Mouse (Mus musculus): ENCODE data around the gene Polr1a. TPM values are rescaled to one million over a fixed set of nuclear protein-coding genes. Genes with fewer than 3 reads are reported as not detected.

The Polr1a gene
- polyA plus RNA-seq, 1 experiment from 2014 or later, result 39.6 TPM

GRCm38 (mm10) chr6:71991190-71991932, 82.5 kb downstream of the Polr1a start:
- peak; percentile 60 for ATAC-seq
- peak; percentile 91 for DNase-seq (ENCODE audit: low read depth, low spot score)
- ChIA-PET CTCF (interaction anchor here (1.3 to 3.5 kb wide), 5 partner anchors 17 to 108 kb away, joined by 3 to 11 read pairs (median 3); no protein-coding TSS in a partner anchor), POLR2A (interaction anchor here (0.6 to 1.0 kb wide), 2 partner anchors 108 to 161 kb away, joined by 3 read pairs; no protein-coding TSS in a partner anchor)
- in situ Hi-C loops (cut with MboI; ENCODE audit: low pct_unique_long_range_greater_than_20kb), result loop anchor here (5.0 to 25.0 kb wide), 2 partner anchors 106 to 571 kb away; partner anchors contain the start of gene St3gal5
- H3K27me3 ChIP-seq, result no peaks in the 10 kb centered on the region
- TF ChIP-seq CTCF (IDR thresholded peaks at IDR 0.05), result no peak

GRCm38 (mm10) chr6:71991933-71992325, 83.1 kb downstream of the Polr1a start:
- DNase-seq (ENCODE audit: low read depth, low spot score) (peak; percentile 71), ATAC-seq (no peak)
- no peak for TF ChIP-seq CTCF (IDR thresholded peaks at IDR 0.05)
- POLR2A ChIA-PET, result interaction anchor here (0.6 to 1.0 kb wide), 2 partner anchors 108 to 161 kb away, joined by 3 read pairs; no protein-coding TSS in a partner anchor
- H3K27me3 ChIP-seq, result no peaks in the 10 kb centered on the region
- in situ Hi-C loops (cut with MboI; ENCODE audit: low pct_unique_long_range_greater_than_20kb), result loop anchor here (5.0 to 25.0 kb wide), 2 partner anchors 105 to 570 kb away; partner anchors contain the start of gene St3gal5
- CTCF ChIA-PET, result interaction anchor here (1.3 to 3.5 kb wide), 4 partner anchors 17 to 107 kb away, joined by 3 to 11 read pairs (median 3); no protein-coding TSS in a partner anchor

DNA sequence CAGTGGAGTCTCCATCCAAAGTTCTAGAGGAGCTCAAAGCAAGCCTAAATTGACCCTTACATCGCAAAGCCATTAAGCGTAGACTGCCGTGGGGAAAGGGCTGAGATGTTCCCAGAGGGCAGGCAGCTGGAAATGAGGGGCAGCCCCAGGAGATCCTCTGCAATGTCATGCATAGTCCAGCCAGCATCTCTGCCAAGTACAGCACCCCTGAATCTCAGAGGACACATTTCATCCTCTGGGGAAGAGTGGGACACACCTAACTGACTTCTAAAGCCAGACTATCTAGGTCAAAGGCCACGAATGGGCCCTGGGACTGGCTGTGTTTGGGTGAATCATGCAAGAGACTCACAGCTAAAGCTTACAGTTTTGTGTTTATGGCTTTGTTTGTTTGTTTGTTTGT, 85.2 kb downstream of the Polr1a start:
- ChIA-PET POLR2A (no interaction called here), CTCF (no interaction called here)
- in situ Hi-C loops (cut with MboI; ENCODE audit: low pct_unique_long_range_greater_than_20kb), result loop anchor here (5.0 to 25.0 kb wide), 2 partner anchors 103 to 568 kb away; partner anchors contain the start of gene St3gal5
- no peak for ATAC-seq
- no peak for TF ChIP-seq CTCF (IDR thresholded peaks at IDR 0.05)
- DNase-seq (ENCODE audit: low read depth, low spot score), result no peak
- H3K27me3 ChIP-seq, result no peaks in the 10 kb centered on the region

DNA sequence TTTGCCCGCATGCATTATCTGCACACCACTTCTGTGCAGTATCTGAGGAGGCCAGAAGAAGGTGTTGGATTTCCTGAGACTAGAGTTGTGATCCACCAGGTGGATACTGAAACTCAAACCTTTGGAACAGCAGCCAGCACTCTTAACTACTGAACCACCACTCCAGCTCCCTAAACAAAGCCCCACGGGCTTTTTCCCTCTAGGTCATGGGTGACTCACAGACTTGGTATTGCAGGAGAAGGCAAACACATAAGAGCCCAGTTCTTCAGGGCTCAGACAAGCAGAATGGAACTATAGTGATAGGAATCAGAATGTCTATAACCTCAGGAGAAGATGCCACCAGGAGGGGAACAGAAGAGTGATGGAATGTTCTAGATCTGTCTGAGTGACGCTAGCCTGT, 86.2 kb downstream of the Polr1a start:
- TF ChIP-seq CTCF (IDR thresholded peaks at IDR 0.05), result no peak
- ATAC-seq (peak; percentile 32), DNase-seq (ENCODE audit: low read depth, low spot score) (no peak)
- CTCF ChIA-PET, result no interaction called here
- H3K27me3 ChIP-seq, result no peaks in the 10 kb centered on the region
- POLR2A ChIA-PET, result no interaction called here
- in situ Hi-C loops (cut with MboI; ENCODE audit: low pct_unique_long_range_greater_than_20kb), result loop anchor here (25.0 kb wide), 1 partner anchor 567 kb away; no protein-coding TSS in a partner anchor

DNA sequence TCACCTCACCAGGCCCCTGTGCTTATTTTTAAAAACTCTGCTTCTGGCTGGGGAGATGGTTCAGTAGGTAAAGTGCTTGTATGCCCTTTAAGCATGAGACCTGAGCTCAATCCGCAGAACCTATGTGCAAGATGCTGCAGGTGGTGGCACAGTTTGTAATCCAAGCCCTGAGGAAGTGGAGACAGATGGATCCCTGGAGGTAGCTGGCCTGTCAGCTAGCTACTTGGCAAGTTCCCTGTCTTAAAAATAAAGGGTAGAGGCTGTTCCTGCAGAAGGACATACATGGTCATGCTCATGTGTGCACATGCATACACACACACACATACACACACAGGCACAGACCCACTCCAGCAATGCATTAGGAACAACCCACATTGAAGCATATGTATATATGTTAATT, 88.4 kb downstream of the Polr1a start:
- no peak for DNase-seq (ENCODE audit: low read depth, low spot score)
- TF ChIP-seq CTCF (IDR thresholded peaks at IDR 0.05), result no peak
- no peaks in the 10 kb centered on the region for H3K27me3 ChIP-seq
- CTCF ChIA-PET, result no interaction called here
- no peak for ATAC-seq
- in situ Hi-C loops (cut with MboI; ENCODE audit: low pct_unique_long_range_greater_than_20kb), result loop anchor here (25.0 kb wide), 1 partner anchor 565 kb away; no protein-coding TSS in a partner anchor
- POLR2A ChIA-PET, result no interaction called here

DNA sequence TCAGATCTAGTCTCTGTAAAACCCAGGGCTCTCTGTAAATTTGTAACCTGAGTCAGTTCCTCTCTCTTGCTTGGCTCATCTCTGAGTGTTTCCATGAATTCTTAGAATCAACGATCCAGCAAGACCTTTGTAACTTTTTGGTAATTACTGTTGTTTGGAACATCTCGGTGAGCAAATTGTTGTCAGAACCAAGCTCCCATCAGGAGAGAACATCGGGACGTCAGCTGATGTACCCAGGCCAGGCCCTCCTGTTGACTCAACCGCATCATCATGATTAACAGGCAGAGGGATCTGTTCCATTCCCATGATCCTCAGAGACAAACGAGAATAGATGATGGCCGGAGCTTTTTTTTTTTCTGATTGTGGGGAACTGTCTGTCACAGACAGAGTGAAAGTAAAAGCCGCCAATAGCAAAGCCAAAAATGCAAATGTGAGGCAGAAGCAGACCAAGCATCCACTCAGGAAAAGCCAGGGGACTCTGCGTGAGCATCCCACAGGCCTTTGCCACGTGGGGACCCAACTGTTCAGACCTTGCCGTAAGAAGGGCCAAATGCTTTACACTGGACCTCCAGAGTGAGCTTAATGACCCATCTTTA, 91.2 kb downstream of the Polr1a start:
- H3K27me3 ChIP-seq, result no peaks in the 10 kb centered on the region
- DNase-seq (ENCODE audit: low read depth, low spot score) (peak; percentile 70), ATAC-seq (peak; percentile 76)
- TF ChIP-seq CTCF (IDR thresholded peaks at IDR 0.05), result no peak
- ChIA-PET CTCF (interaction anchor here (0.6 to 1.7 kb wide), 4 partner anchors 18 to 160 kb away, joined by 3 to 6 read pairs (median 4); no protein-coding TSS in a partner anchor), POLR2A (interaction anchor here (0.8 kb wide), 1 partner anchor 57 kb away, joined by 4 read pairs; no protein-coding TSS in a partner anchor)
- in situ Hi-C loops (cut with MboI; ENCODE audit: low pct_unique_long_range_greater_than_20kb), result loop anchor here (5.0 to 25.0 kb wide), 2 partner anchors 57 to 562 kb away; no protein-coding TSS in a partner anchor

DNA sequence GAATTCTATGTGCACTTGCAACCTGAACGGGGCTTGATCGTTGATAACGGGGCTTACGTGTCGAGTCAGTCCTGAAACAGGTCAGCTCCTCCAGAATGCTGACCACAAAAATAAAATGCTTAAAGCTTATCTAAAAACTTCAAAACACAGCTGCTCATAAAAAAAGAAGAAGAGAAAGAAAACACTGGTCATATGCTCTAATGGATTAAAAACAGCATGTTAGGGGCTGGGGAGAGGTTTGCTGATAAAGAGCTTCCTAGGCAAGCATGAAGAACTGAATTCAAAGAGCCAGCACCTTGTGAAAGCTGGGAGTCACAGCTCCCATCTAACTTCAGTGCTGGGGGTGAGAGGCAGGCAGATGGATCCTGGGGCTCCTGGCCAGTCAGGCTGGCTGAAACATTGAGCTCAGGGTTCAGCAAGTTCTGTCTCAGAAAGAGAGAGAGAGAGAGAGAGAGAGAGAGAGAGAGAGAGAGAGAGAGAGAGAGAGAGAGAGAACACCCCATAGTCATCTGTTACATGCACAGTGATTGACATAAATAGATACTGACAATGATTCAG, 92.4 kb downstream of the Polr1a start:
- no peak for TF ChIP-seq CTCF (IDR thresholded peaks at IDR 0.05)
- ATAC-seq (no peak), DNase-seq (ENCODE audit: low read depth, low spot score) (no peak)
- H3K27me3 ChIP-seq, result no peaks in the 10 kb centered on the region
- ChIA-PET POLR2A (no interaction called here), CTCF (no interaction called here)
- in situ Hi-C loops (cut with MboI; ENCODE audit: low pct_unique_long_range_greater_than_20kb), result loop anchor here (5.0 kb wide), 1 partner anchor 56 kb away; no protein-coding TSS in a partner anchor

- H3K27me3 ChIP-seq, result no peaks in the 10 kb centered on the region
- CTCF ChIA-PET, result interaction anchor here (1.6 kb wide), 1 partner anchor 16 kb away, joined by 3 read pairs; no protein-coding TSS in a partner anchor
- DNase-seq (ENCODE audit: low read depth, low spot score) (no peak), ATAC-seq (no peak)
- POLR2A ChIA-PET, result no interaction called here
- no peak for TF ChIP-seq CTCF (IDR thresholded peaks at IDR 0.05)
- in situ Hi-C loops (cut with MboI; ENCODE audit: low pct_unique_long_range_greater_than_20kb), result no loop called here
These were observed 98.8 kb downstream of the Polr1a start for GRCm38 (mm10) chr6:72007411-72008212.

DNA sequence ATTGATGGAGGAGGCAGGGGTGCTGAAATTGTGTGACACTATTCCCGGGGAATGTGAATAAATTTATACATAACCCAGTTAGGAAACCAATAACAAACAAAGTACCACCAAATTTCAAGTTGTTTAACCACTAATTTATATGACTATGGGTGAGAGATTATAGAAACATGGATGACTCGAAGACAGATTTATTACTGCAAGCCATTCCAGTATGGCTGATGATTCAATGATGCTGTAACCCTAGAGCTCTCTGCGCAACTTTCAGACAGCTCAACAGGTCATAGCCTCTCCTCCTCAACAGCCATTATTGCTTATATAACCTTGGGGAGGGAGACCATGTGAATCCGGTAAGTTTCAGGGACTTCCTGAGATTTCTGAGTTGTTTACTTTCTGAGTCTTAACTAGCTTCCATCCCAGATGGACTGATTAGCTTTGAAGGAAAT, 99.4 kb downstream of the Polr1a start:
- in situ Hi-C loops (cut with MboI; ENCODE audit: low pct_unique_long_range_greater_than_20kb), result no loop called here
- ChIA-PET CTCF (interaction anchor here (1.6 kb wide), 1 partner anchor 17 kb away, joined by 3 read pairs; no protein-coding TSS in a partner anchor), POLR2A (no interaction called here)
- ATAC-seq (no peak), DNase-seq (ENCODE audit: low read depth, low spot score) (no peak)
- TF ChIP-seq CTCF (IDR thresholded peaks at IDR 0.05), result no peak
- no peaks in the 10 kb centered on the region for H3K27me3 ChIP-seq
